Mouse (Mus musculus): ENCODE data around the gene Tmco4.

- TF ChIP-seq GATA1 (IDR thresholded peaks at IDR 0.05; ENCODE audit: low read length), result no peak
- no peak for TF ChIP-seq TAL1 (IDR thresholded peaks at IDR 0.05; ENCODE audit: low read length)
Observed at GRCm38 (mm10) chr4:139019413-139019812, 46.7 kb downstream of the Tmco4 start.

Measured in erythroblast, embryonic 14.5 days (primary cell).